Mouse (Mus musculus) heart, postnatal 14 days (tissue): ENCODE results near the gene Agbl3. TPM values are rescaled to one million over a fixed set of nuclear protein-coding genes. Genes with fewer than 3 reads are reported as not detected.

ENCODE experiments used
- DNase-seq, 2 experiments: peaks; one replicate each; pipeline ENCODE4 v3.0.0; 2021 to 2022
- intact Hi-C: fragments of 180-260 bp; cut with DNase I; formaldehyde crosslinking; loops from one replicate; pipeline ENCODE4 v1.15.1; 2025
- total RNA-seq, 2 experiments: library from RNA; stranded (reverse); gene quantifications; 2 replicates each; pipeline ENCODE4 v1.2.3; 2021

Gene Agbl3
- total RNA-seq, 2 experiments from 2014 or later = 4.6 to 5.9 TPM

DNA sequence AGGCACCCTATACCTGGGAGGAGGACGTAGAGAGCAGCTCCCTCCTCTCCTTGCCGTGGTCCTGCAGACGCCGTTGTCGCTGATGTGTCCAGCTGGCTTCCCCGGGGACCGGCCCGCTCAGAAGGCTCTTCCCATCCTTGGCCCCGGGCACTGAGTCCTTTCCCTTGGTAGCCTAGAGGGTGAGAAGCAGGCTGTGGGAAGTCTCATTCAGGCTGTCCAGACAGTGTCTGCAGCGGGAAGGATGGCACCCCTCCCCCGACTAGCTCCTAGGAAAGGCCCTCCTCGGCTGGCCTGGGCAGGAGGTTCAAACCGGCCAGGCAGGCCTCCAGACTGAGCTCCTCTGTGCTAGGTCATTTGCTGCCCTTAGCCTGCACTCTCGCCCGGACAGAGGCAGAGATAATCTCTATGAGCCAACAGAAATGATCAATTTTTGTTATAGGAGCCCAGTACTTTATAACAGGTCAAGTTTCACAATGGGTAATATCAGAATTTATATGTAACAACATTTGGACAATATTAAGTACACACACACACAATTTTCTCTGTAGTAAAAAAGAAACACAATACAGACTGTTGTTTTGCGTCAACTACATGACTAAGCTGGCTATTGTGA is 116.0 kb downstream of the Agbl3 start:
- intact Hi-C loops = no loop called here

DNA sequence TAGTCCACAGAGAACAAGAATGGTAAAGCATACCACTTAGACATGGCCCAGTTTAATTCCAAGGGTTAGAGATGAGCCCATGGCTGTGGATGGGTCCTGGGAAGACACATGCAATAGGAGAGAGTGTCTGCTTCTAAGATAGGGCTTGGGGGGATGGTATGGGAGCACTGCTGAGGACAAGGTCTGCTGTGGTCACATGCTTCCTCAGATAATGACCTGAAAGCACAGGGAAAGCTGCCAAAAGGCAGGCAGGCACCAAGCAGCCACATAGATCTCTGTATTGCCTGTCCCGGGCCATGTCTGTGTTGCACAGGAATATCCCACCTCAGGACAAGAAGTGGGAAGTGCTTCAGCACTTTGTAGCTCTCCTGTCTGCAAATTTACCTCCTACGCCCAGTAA is 118.9 kb downstream of the Agbl3 start:
- no peak for DNase-seq
- intact Hi-C loops = no loop called here

More for the DNA sequence above, 116.0 kb downstream of the Agbl3 start:
- no peak for DNase-seq

DNA sequence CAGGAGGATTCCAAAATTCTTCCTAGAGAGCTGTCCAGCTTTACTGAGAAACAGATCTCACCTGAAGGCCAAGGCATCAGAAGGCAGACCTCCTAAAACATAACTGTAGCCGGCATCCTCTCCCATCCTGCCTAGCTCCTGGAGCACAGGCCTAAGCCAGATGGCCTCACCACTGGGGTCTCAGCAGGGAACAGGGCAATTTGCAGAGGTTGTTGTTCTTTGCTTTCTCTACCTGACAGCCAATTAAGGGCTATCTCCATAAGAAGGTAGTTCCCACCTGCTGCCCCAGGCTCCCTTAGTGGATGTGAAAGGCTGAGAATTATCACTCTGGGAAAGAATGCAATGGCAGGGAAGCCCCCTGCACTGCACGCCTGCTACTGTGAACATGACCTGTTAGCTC is 120.8 kb downstream of the Agbl3 start:
- DNase-seq = no peak
- intact Hi-C loops = no loop called here

DNA sequence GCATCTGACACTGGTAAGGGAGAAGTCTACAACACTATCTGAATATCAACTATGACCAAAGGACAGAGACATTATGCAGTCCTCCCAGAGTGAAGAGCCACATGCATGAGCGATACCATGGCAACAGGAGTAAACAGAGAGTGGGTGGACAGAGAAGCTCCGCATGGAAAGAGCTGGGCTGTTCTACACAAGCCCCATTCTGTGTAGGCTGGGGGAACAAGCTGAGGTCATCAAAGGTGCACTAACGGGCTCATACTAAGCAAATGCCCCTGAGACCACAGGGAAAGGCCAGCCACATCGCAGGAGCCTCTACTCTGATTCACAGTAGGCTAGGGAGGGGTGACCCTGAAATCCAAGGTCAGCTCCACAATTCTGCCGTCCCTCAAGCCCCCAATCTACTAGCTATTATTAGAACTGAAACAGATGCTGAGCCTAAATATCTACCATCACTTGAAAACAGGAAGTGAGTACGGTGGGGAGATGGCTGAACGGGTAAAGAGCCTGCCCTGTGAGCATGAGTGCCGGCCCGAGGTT is 121.7 kb downstream of the Agbl3 start:
- DNase-seq = no peak
- intact Hi-C loops = no loop called here

DNA sequence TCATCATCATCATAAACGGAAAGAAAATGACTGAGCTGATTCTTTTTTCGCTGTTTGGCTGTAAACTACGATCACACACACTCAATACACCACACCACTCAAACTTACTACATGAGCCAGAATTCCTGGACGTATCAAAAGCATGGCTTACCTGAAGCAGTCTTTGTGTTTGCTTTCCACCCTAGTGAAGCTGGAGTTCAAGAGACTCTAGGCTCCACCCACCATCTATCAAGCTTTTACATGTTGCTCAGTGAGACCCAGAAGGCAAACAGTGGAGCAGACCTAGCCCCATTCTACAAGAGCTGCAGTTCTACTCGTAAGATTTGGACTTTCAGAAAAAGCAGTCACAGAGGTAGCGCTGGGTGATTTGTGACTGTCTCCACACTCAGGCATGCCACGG is 122.3 kb downstream of the Agbl3 start:
- intact Hi-C loops = no loop called here
- DNase-seq = no peak

DNA sequence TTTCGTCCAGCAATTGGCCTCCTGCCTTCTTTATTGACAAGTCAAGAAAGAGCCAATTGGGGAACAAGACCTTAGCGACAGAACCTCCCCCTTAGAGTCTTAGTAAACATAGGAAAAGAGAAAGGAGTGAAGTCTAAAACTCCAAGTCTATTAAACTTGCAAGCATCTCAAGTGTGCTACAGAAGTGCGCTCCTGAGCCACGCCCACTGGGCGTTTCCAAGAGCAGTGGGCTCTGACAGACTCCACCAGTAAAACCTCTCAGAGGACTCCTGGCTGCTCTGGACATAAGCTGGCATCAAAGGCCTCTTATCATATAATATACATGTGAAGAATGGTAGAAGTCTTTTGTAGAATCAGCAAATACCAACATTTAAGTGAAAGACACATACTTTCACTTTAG is 123.2 kb downstream of the Agbl3 start:
- intact Hi-C loops = no loop called here
- DNase-seq = no peak

DNA sequence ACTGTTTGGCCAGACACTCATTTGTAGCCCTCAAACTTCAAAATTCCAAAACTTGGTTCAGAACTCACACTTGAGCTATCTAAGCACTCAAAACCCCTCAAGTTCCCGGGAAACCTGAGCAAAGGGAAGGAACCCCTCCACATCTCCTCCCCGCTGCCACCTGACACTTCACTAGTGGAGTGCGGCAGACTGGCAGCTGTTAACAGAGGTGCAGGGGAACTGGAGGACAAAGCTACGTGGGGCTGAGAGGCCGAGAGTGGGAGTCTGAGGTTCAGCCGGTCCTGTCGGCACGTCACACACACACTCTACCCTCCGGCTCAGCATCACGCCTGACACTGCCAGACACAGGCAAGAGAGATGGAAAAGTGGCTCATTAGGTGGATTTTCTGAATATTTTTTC is 123.6 kb downstream of the Agbl3 start:
- intact Hi-C loops = no loop called here
- no peak for DNase-seq

DNA sequence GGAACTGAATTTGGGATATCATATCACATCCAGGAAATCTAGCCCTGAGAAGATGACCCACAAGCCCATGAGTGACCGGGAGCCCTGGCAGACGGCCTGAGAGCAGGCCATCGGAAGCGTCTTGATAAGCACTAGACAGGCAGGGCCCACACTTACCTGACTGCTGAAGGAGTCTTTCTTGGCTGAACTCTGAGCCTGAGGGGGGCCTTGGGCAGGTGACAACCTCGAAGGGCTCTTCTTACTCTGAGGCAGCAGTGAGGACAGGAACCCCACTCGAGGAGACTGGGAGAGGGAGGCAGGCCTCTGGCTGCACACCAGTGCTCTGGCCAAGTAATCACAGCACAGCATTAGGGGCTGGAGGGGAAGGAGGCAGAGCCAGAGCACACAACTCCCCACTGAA is 124.1 kb downstream of the Agbl3 start:
- DNase-seq = no peak
- intact Hi-C loops = no loop called here

DNA sequence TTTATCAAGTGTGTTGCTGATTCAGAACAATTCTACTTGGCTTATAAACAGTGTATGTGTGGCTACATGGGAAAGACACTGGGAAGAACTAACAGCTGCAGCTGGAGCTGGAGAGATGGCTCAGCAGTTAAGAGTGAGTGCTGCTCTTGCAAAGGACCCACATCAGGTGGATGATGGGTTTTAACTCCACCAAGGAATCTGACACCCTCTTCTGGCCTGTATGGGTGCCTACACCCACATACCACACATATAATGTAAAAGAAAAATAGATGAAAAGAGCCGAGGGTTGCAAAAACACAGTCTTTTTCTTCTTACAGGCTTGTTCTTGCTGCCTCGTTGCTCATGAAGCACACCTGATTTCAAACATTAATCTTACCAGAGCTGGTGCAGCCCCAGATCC is 125.9 kb downstream of the Agbl3 start:
- intact Hi-C loops = no loop called here

DNA sequence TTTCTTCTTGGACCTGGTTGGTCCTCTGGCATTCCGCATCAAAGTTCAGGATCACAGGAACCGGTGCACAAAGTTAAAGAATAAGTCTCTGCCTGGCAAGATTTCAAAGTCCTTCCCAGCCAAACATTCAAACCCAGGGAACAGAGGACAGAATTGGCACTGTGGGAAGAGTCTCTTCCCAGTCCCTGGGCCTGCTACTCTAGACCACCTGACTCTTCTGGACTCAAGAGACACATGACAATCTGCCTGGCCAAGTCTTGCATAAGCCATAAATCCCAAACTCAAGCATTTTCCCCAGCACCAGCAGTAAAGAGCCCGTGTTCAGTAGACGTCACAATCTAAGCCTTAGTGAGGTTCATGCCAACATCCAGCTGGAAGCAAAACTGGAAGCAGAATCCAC is 126.4 kb downstream of the Agbl3 start:
- intact Hi-C loops = no loop called here

More for the DNA sequence above, 125.9 kb downstream of the Agbl3 start:
- no peak for DNase-seq

DNA sequence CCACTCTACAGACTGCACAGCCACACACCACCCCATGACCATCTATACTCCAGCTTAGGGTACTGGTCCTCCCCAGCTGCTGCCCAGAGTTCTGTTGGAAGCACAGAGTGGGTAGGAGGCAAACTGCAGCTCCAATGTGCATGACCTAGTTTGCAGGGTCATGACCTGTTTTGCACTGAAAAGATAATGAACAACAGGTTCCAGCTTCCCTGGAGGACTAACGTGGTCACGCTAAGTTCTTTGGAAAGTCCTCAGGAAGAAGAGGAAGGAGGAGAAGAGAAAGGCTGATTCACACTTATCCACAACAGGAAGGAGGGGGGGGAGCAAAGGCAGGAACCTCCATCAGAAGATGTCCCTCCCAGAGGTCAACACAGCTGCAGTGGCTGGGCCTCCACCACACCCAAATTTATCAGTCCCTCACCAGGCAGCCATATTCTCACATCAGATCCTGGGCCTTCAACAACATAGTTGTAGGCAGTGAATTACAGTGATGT is 126.9 kb downstream of the Agbl3 start:
- DNase-seq = no peak
- intact Hi-C loops = no loop called here

More for the DNA sequence above, 126.4 kb downstream of the Agbl3 start:
- no peak for DNase-seq

DNA sequence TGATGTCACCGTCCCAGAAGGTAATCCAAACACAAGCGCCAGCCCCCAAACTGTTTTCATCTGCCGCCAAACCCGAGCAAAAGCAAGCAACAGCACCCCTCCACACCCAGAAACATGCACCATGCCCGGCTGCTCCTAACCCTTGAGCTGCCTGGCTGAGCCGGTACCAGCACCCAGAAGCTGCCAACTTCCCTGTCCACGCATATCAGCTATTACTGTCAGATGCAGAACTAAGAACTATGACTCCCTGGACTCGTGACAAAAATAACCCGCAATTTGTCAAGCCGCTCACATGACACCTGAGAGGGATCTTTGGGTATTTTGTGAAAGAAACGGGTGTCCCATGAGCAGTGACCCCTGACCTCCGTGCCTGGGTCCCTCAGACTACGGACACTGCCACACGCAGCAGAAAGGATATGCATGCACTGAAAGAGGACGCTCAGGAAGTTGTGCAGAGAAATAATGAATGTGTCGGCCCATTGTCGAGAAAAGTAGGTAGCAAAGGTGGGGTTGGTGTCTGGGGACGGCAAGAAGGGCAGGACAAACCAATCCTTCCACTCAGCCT is 127.5 kb downstream of the Agbl3 start:
- intact Hi-C loops = no loop called here
- no peak for DNase-seq

Other genes starting within 250 kb of the Agbl3 start
- 10 to 100 TPM; 56.0 to 59.6 TPM for gene Cald1, start 181.9 kb upstream of the Agbl3 start, total RNA-seq
- 10 to 100 TPM; 19.4 to 28.1 TPM for gene Tmem140, start 82.7 kb downstream of the Agbl3 start, total RNA-seq
- 1 to 10 TPM; 5.9 to 7.1 TPM for gene Cyren, start 97.6 kb downstream of the Agbl3 start, total RNA-seq
- 10 to 100 TPM; 13.3 to 15.9 TPM for gene Wdr91, start 130.4 kb downstream of the Agbl3 start, total RNA-seq
- gene Stra8, start 139.7 kb downstream of the Agbl3 start, total RNA-seq = not detected
- under 1 TPM; 0.61 to 0.69 TPM for gene Slc23a4, start 208.0 kb downstream of the Agbl3 start, total RNA-seq